In genomic region chr15:99724292-99725021, GRCm38 (mm10) we compare ENCODE assay signal across 8 mouse cellular contexts. TPM values are rescaled to one million over a fixed set of nuclear protein-coding genes. Genes with fewer than 3 reads are reported as not detected.
DNase-seq lines count a peak whose midpoint lies in the region; ATAC-seq and TF ChIP-seq lines count a peak whose summit lies in the region.

No protein-coding gene starts in this region.

- ATAC-seq in intestine, postnatal 0 days, result peak; percentile 25
- 0 out of 2 replicates have a peak, but pooled peaks have one; percentile 3 for ATAC-seq in limb, embryonic 13.5 days (ENCODE audit: low FRiP score, low read depth)
- ATAC-seq in midbrain, embryonic 15.5 days (replicated peaks), result peak; percentile 29
- ATAC-seq in stomach, postnatal 0 days (ENCODE audit: low FRiP score, low TSS enrichment), result peak; percentile 39

- H3K27ac ChIP-seq in intestine, postnatal 0 days (ENCODE audit: low read depth, low read length), result peak overlapping the region; percentile 79
- peak overlapping the region; percentile 61 for H3K27ac ChIP-seq in limb, embryonic 13.5 days
- H3K27ac ChIP-seq in midbrain, embryonic 15.5 days, result peak overlapping the region; percentile 55
- peak overlapping the region; percentile 90 for H3K27ac ChIP-seq in stomach, postnatal 0 days (replicated peaks)

- TF ChIP-seq CTCF in intestine, postnatal 0 days (IDR thresholded peaks at IDR 0.05; ENCODE audit: low read depth), result peak; percentile 77
- peak; percentile 77 for TF ChIP-seq CTCF in stomach, postnatal 0 days (IDR thresholded peaks at IDR 0.05; ENCODE audit: low read depth)

- 0 out of 2 replicates have a peak overlapping the region, but pooled peaks have one; percentile 13 for H3K9ac ChIP-seq in intestine, postnatal 0 days (ENCODE audit: low read depth, low read length)
- H3K9ac ChIP-seq in limb, embryonic 13.5 days, result peak overlapping the region; percentile 48; the same call in 1 of the 2 replicates
- H3K9ac ChIP-seq in midbrain, embryonic 15.5 days, result peak overlapping the region; percentile 47
- peak overlapping the region; percentile 41 for H3K9ac ChIP-seq in stomach, postnatal 0 days (ENCODE audit: low read length)

- peak overlapping the region; percentile 74 for H3K4me2 ChIP-seq in intestine, postnatal 0 days (replicated peaks; ENCODE audit: low read depth)
- H3K4me2 ChIP-seq in limb, embryonic 13.5 days (replicated peaks), result peak overlapping the region; percentile 70
- peak overlapping the region; percentile 58 for H3K4me2 ChIP-seq in midbrain, embryonic 15.5 days
- H3K4me2 ChIP-seq in stomach, postnatal 0 days (replicated peaks; ENCODE audit: low read depth), result peak overlapping the region; percentile 63

- H3K9me3 ChIP-seq in intestine, postnatal 0 days (ENCODE audit: control insufficient read depth), result no peaks in the 10 kb centered on the region
- H3K9me3 ChIP-seq in limb, embryonic 13.5 days, result peaks cover 5% of the 10 kb centered on the region
- H3K9me3 ChIP-seq in midbrain, embryonic 15.5 days, result no peaks in the 10 kb centered on the region
- no peaks in the 10 kb centered on the region for H3K9me3 ChIP-seq in stomach, postnatal 0 days (ENCODE audit: control insufficient read depth, low read length)

- WGBS in intestine, postnatal 0 days, result 10% methylated on average over 16 of the region's 16 CpGs
- 15% methylated on average over 16 of the region's 16 CpGs for WGBS in limb, embryonic 13.5 days
- 11% methylated on average over 16 of the region's 16 CpGs for WGBS in midbrain, embryonic 15.5 days
- 7% methylated on average over 16 of the region's 16 CpGs for WGBS in stomach, postnatal 0 days

- H3K36me3 ChIP-seq in intestine, postnatal 0 days (ENCODE audit: control insufficient read depth, insufficient read depth), result peaks cover 48% of the 10 kb centered on the region
- H3K36me3 ChIP-seq in limb, embryonic 13.5 days, result peaks cover 37% of the 10 kb centered on the region
- H3K36me3 ChIP-seq in midbrain, embryonic 15.5 days (replicated peaks), result peaks cover 25% of the 10 kb centered on the region; the same call in 1 of the 2 replicates
- peaks cover 2% of the 10 kb centered on the region; the same call in 1 of the 2 replicates for H3K36me3 ChIP-seq in stomach, postnatal 0 days (ENCODE audit: control insufficient read depth, insufficient read depth, low read length)

- H3K4me1 ChIP-seq in intestine, postnatal 0 days (replicated peaks; ENCODE audit: control insufficient read depth, insufficient read depth, low read length), result peaks cover 15% of the 10 kb centered on the region; the same call in 1 of the 2 replicates
- peaks cover 27% of the 10 kb centered on the region for H3K4me1 ChIP-seq in limb, embryonic 13.5 days
- H3K4me1 ChIP-seq in midbrain, embryonic 15.5 days, result peaks cover 27% of the 10 kb centered on the region
- peaks cover 11% of the 10 kb centered on the region; the same call in 1 of the 2 replicates for H3K4me1 ChIP-seq in stomach, postnatal 0 days (replicated peaks; ENCODE audit: control insufficient read depth, insufficient read depth)

- peak; percentile 78 for DNase-seq in 3134 (ENCODE audit: extremely low read depth, insufficient read length, low spot score)
- DNase-seq in T-cell, adult 2 months (ENCODE audit: low spot score), result peak; percentile 40
- peak; percentile 72 for DNase-seq in embryo, embryonic 10 days (ENCODE audit: low spot score)
- DNase-seq in gastrocnemius, postnatal 36 days, result peak; percentile 65 to 66
- peak; percentile 83 for DNase-seq in stomach, postnatal 0 days (ENCODE audit: low spot score)

- 0 out of 2 replicates have a peak overlapping the region, but pooled peaks have one; percentile 87 for H3K4me3 ChIP-seq in intestine, postnatal 0 days (ENCODE audit: low read depth, low read length)
- peak overlapping the region; percentile 96 for H3K4me3 ChIP-seq in limb, embryonic 13.5 days
- H3K4me3 ChIP-seq in midbrain, embryonic 15.5 days, result peak overlapping the region; percentile 88
- peak overlapping the region; percentile 90 for H3K4me3 ChIP-seq in stomach, postnatal 0 days (ENCODE audit: low read depth, low read length)

- H3K27me3 ChIP-seq in intestine, postnatal 0 days (replicated peaks; ENCODE audit: control insufficient read depth, insufficient read depth, low read length), result no peaks in the 10 kb centered on the region
- H3K27me3 ChIP-seq in limb, embryonic 13.5 days, result no peaks in the 10 kb centered on the region
- H3K27me3 ChIP-seq in midbrain, embryonic 15.5 days (replicated peaks), result no peaks in the 10 kb centered on the region
- no peaks in the 10 kb centered on the region for H3K27me3 ChIP-seq in stomach, postnatal 0 days (ENCODE audit: control insufficient read depth, insufficient read depth, low read length)

- intact Hi-C loops in gastrocnemius, postnatal 36 days (cut with DNase I), result loop anchor here (5.0 kb wide), 1 partner anchor 183 kb away; no protein-coding TSS in a partner anchor

- no peak for TF ChIP-seq EP300 in stomach, postnatal 0 days (optimal IDR thresholded peaks at IDR 0.05)

RNA-seq across cellular contexts. Expression of gene Cox14, which starts 1.0 kb away (rescaled TPM):
- 100 to 1,000 TPM; 151 to 159 TPM for total RNA-seq in gastrocnemius, postnatal 36 days (2021)
- 298 and 301 TPM in 2 replicates for polyA plus RNA-seq in intestine, postnatal 0 days (2015; fragmentation: Nextera tagmentation; extraction: Ambion mirVana)
- polyA plus RNA-seq in limb, embryonic 13.5 days (2015; fragmentation: Nextera tagmentation; extraction: Ambion mirVana), result 139 and 143 TPM in 2 replicates
- polyA plus RNA-seq in midbrain, embryonic 15.5 days (2015; fragmentation: Nextera tagmentation; extraction: Ambion mirVana), result 150 and 157 TPM in 2 replicates
- polyA plus RNA-seq in stomach, postnatal 0 days (2015; fragmentation: Nextera tagmentation; extraction: Ambion mirVana), result 199 and 206 TPM in 2 replicates

RNA-seq across cellular contexts. Expression of gene Gpd1, which starts 7.1 kb away (rescaled TPM):
- total RNA-seq in gastrocnemius, postnatal 36 days (2021), result 100 to 1,000 TPM; 569 to 657 TPM
- 124 and 136 TPM in 2 replicates for polyA plus RNA-seq in intestine, postnatal 0 days (2015; fragmentation: Nextera tagmentation; extraction: Ambion mirVana)
- polyA plus RNA-seq in limb, embryonic 13.5 days (2015; fragmentation: Nextera tagmentation; extraction: Ambion mirVana), result 0.27 and 0.55 TPM in 2 replicates
- polyA plus RNA-seq in midbrain, embryonic 15.5 days (2015; fragmentation: Nextera tagmentation; extraction: Ambion mirVana), result 1.5 and 1.8 TPM in 2 replicates
- polyA plus RNA-seq in stomach, postnatal 0 days (2015; fragmentation: Nextera tagmentation; extraction: Ambion mirVana), result 6.8 and 7.9 TPM in 2 replicates

RNA-seq across cellular contexts. Expression of gene Gm17349, which starts 19.2 kb away (rescaled TPM):
- 1 to 10 TPM in 1 of 2 experiments, not detected in 1; 1.2 TPM for total RNA-seq in gastrocnemius, postnatal 36 days (2021)
- polyA plus RNA-seq in intestine, postnatal 0 days (2015; fragmentation: Nextera tagmentation; extraction: Ambion mirVana), result 1.2 and 3.0 TPM in 2 replicates
- polyA plus RNA-seq in limb, embryonic 13.5 days (2015; fragmentation: Nextera tagmentation; extraction: Ambion mirVana), result not detected in 2 replicates
- polyA plus RNA-seq in midbrain, embryonic 15.5 days (2015; fragmentation: Nextera tagmentation; extraction: Ambion mirVana), result not detected in 2 replicates
- polyA plus RNA-seq in stomach, postnatal 0 days (2015; fragmentation: Nextera tagmentation; extraction: Ambion mirVana), result 1.0 and 2.5 TPM in 2 replicates

RNA-seq across cellular contexts. Expression of gene Smarcd1, which starts 22.5 kb away (rescaled TPM):
- 1 to 10 TPM; 5.5 to 6.1 TPM for total RNA-seq in gastrocnemius, postnatal 36 days (2021)
- polyA plus RNA-seq in intestine, postnatal 0 days (2015; fragmentation: Nextera tagmentation; extraction: Ambion mirVana), result 13.2 and 13.3 TPM in 2 replicates
- polyA plus RNA-seq in limb, embryonic 13.5 days (2015; fragmentation: Nextera tagmentation; extraction: Ambion mirVana), result 54.0 and 58.7 TPM in 2 replicates
- polyA plus RNA-seq in midbrain, embryonic 15.5 days (2015; fragmentation: Nextera tagmentation; extraction: Ambion mirVana), result 114 and 119 TPM in 2 replicates
- 10.9 and 11.6 TPM in 2 replicates for polyA plus RNA-seq in stomach, postnatal 0 days (2015; fragmentation: Nextera tagmentation; extraction: Ambion mirVana)

RNA-seq across cellular contexts. Expression of gene Cers5, which starts 48.2 kb away (rescaled TPM):
- 1 to 10 TPM; 4.9 to 5.9 TPM for total RNA-seq in gastrocnemius, postnatal 36 days (2021)
- 18.7 and 19.2 TPM in 2 replicates for polyA plus RNA-seq in intestine, postnatal 0 days (2015; fragmentation: Nextera tagmentation; extraction: Ambion mirVana)
- polyA plus RNA-seq in limb, embryonic 13.5 days (2015; fragmentation: Nextera tagmentation; extraction: Ambion mirVana), result 80.6 and 85.0 TPM in 2 replicates
- 77.3 and 79.9 TPM in 2 replicates for polyA plus RNA-seq in midbrain, embryonic 15.5 days (2015; fragmentation: Nextera tagmentation; extraction: Ambion mirVana)
- 32.2 and 33.6 TPM in 2 replicates for polyA plus RNA-seq in stomach, postnatal 0 days (2015; fragmentation: Nextera tagmentation; extraction: Ambion mirVana)

Comparison
In these comparisons a context has a peak if more than half of its experiments do, and no peak if none do; other contexts are left out.
1. Peak in every context shown above with its lines: DNase-seq, ATAC-seq, H3K4me3 ChIP-seq and H3K27ac ChIP-seq.
2. RNA of gene Gpd1, which starts 7.1 kb away (polyA plus RNA-seq): 124 to 136 TPM in intestine, postnatal 0 days; 6.8 to 7.9 TPM in stomach, postnatal 0 days, 1.5 to 1.8 TPM in midbrain, embryonic 15.5 days and 0.27 to 0.55 TPM in limb, embryonic 13.5 days; every median in the first group is over 10 times any median in the second.